Mouse (Mus musculus) cerebellum, adult 11 months (tissue): ENCODE measurements around the gene Exosc8.
"Not testable (repeated sequence)": the region's sequence is repeated elsewhere in the genome, so short reads cannot be mapped to it uniquely, and the experiment has no call there.

Experiments used
- DNase-seq: peaks from one replicate; pipeline ENCODE4 v3.0.0; 2022

The Exosc8 gene

GRCm38 (mm10) chr3:54735247-54736046 lies at the start of gene Exosc8, which contains the start of gene Alg5:
TSS of gene Exosc8 (minus strand) at chr3:54735393.
TSS of gene Alg5 (plus strand) at chr3:54735539.
- DNase-seq, result peak; percentile 93

DNA sequence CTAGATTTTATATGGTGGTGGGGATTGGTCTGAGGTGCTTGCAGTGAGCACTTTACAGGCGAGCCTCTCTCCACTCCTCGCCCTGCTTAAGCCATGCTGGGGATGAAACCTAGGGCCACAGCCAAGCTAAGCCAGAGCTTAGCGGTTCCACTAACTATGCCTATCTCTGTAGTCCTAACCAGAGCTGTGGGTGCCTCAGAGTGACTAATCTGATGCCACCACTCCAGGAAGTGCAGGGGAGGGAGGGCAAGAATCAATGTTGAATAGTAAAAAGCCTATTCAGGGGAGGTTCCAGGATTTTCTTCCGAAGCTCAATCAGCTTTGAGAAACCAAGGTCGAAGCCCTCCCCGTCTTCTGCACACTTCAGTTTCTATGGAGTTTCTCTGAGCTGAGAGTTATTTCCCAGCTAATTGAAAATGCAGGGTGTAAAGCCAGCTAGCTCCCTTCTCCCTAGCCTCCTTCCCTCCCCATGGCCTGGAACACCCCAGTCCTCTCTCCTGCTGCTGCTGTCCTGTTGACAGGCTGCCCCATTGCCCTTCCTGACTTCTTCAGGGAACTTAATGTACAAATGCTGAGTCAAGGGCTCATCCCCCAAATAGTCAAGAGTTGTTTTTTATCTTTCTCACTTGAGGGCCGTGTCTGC lies 40.9 kb upstream of the Exosc8 start:
- DNase-seq, result no peak

- no peak for DNase-seq
These were observed 38.4 kb upstream of the Exosc8 start for GRCm38 (mm10) chr3:54773613-54774012.

GRCm38 (mm10) chr3:54769349-54770275 lies 34.4 kb upstream of the Exosc8 start:
- no peak for DNase-seq

DNA sequence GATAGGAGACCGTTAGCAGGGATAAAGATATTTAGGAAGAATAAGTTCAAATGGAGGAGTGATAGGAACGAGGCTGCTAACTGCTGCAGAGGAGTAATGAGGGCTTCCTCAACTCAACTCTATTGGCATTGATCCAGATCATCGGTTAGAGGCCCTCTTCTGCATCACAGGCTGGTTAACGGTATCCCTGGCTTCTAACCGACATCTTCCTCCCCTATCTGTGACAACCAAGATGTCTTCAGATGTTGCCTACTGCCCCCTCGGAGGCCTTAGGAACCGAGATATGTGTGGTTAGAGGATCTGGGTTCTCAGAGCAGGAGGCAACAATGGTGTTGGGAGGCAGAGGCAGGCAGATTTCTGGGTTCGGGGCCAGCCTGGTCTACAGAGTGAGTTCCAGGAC lies 33.4 kb upstream of the Exosc8 start:
- DNase-seq, result no peak

GRCm38 (mm10) chr3:54766811-54767210 lies 31.6 kb upstream of the Exosc8 start:
- DNase-seq, result no peak

- DNase-seq, result no peak
These were observed 30.8 kb upstream of the Exosc8 start for GRCm38 (mm10) chr3:54766034-54766433.

DNA sequence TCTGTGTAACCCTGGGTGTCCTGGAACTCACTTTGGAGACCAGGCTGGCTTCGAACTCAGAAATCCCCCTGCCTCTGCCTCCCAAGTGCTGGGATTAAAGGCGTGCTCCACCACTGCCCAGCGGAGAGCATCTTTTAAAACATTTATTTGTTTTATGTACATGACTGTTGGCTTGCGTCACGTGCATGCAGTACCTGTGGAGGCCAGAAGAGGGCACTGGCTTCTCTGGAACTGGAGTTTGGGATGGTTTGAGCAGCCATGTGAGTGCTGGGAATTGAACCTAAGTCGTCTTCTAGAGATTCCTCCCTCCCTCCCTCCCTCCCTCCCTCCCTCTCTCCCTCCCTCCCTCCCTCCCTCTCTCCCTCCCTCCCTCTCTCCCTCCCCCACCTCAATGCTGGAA lies 30.3 kb upstream of the Exosc8 start:
- not testable (repeated sequence) for DNase-seq

DNA sequence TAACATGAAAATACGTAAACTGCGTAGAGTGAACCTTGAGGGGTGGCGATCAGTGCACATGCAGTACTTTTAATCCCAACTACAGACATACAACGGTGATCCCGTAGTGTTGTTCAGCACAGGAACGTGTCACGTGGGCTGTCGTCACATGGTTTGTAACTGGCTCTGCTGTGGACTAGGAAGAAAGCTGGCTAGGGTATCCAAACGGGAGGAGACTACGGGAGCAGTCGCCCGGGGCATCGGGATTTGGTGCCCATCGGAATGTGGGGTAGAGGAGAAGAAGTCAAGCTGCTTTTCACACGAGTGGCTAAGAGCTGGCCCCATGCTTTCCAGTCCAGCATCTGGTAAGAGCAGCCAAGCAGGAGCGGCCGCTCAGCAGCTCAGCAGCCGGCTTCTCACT lies 29.2 kb upstream of the Exosc8 start:
- DNase-seq, result peak; percentile 35

GRCm38 (mm10) chr3:54761258-54761657 lies 26.1 kb upstream of the Exosc8 start:
- DNase-seq, result no peak

DNA sequence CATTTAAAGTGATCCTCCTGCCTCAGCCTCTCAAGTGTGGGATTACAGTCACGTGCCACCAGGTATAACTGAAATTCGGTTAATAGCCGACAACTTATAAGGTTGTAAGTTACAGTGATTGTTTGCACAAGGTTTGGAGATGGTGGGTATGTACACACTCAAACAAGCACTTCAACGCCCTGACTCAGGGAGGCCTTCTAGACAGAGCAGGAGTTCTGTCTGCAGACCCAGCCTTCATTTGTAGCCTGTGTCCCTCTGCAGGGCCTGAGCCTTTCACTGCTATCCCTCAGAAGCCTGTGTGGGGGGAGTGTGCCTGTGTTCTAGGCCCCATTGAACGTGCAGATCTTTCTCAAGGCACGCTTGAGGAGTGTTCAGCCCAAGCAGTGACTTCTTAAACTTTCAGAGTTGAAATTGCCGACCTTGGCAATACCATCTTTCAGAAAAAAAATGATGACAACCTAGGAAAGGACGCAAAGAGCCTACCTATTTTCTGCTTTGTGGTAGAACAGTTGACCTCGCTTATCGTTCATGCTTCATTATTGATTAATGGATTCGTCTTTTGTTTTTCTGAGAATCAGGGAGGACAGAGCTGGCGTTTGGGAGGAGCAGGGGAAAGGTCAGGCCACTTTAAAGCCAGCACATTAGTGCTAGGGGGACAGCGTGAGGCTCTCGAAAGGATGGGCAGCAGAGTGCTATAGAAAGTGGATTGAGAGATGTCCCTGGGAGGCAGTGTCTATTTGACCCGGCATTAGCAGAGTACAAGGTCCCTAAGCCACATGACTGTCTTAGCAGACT lies 25.3 kb upstream of the Exosc8 start:
- no peak for DNase-seq

- no peak for DNase-seq
These were observed 24.0 kb upstream of the Exosc8 start for GRCm38 (mm10) chr3:54759211-54759610.

DNA sequence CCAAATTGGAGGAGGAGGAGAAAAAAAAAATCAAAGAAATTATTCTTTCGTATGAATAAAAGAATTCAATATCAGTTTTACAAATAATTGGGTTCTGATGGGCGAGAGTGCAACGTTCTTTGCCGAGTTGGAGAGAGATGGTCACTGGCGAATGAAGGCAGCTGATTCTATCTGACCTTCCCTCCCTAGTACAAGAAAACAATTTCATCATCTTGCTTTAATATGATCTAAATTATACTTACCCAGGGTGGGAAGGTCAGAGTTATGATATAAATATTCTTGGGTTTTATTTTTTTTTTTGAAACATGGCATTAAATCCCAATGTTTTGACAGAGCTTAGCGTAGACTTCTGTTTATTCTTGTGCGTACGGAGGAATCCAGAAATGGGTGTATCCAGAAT lies 22.3 kb upstream of the Exosc8 start:
- DNase-seq, result no peak

GRCm38 (mm10) chr3:54756058-54756457 lies 20.9 kb upstream of the Exosc8 start:
- peak; percentile 27 for DNase-seq

DNA sequence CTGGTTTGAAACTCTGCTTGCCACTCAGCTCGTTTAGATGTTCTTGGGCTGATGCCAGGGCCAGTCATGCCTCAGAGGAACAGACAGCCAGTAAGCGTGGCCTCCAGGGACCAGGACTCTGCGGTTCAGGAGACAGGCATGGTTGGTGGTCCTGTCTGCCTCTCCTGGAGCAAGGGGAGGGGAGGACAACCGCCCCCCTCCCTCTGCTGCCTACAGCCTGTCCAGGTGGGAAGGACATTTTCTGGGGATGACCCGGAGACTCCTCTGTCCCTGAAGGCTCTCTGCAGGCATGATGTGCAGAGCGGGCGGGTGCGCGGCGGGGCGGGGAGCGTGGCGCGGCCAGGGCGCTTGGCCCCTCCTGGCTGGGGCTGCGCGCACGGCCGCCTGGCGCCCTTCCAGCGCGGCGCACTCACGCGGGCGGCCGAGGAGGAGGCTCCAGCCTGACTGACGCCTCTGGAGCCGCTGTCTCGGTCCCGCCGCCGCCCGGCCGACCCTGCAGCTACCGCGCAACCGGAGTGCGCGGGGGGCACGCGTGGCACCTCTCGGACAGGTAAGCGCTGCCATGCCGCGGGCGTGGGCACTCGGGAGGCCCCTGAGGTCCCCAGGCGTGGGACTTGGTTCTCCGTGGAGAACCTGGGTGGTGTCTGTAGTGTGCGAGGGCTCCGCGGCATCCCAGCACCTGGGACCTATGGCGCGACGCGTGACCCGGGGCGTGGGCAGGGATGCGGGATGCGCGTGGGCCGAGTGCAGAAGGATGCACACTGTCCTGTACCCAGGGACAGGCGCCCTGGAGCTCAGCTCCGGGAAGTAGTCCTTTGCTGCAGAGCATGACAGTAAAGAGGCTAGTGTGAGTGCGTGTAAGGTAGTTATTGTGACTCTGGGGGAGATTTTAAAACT lies 20.2 kb upstream of the Exosc8 start, which contains the start of gene Smad9:
Gene Smad9, plus strand, starts transcription at position 438 of the 897 bp plus-strand sequence.
- peak; percentile 72 for DNase-seq

DNA sequence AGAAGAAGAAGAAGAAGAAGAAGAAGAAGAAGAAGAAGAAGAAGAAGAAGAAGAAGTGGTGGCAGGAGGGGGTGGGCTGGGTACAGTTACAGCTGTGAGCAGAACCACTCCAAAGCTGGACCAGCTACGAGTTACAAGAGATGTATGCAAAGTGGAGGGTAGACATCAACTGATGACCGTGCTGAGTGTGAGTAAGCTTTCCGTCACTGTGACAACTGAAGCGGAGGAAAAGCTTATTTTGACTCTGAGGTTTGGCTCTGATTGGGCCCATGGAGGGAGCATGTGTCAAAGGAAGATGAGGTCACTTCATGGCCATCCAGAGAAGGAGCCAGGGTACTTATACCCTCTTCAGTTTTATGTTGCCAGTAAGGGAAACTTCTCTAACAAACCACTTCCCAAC lies 18.2 kb upstream of the Exosc8 start:
- no peak for DNase-seq

DNA sequence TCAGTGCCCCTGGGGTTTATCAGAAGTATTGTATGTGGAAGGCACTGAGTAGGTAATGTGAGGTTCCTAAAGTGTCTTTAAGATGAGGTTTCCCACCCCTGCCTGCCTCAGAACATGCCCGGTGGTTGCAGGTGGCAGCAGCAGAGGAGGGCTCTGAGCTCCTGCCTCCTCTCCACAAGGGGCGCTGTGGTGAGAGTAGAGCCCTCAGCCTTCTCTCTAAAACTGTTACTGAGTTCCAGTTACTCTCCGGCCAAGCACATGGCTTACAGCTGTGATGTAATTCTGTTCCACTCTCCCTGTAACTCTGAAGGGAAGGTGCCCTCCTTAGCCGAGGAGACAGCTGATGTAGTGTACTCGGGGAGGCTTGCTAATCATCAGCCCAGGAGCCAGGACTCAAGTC lies 10.6 kb upstream of the Exosc8 start:
- no peak for DNase-seq

DNA sequence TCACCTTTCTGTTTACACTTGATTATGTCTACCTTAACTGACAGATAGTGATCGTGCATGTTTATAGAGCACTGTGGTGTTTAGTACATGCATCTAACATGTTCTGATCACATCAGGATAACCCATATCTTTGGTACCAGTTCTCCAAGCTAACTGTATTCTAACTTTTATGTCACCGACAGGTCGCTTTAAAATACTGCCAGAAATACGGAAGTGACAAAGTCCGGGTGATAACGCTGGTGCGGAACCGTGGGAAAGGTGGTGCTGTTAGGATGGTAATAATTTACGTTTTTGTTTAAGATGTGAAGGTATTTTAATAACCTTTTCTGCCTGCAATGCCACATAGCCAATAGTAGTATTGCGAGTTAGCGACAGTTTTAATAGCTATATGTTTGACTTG lies 6.8 kb upstream of the Exosc8 start:
- no peak for DNase-seq

- DNase-seq, result no peak
These were observed 2.1 kb upstream of the Exosc8 start for GRCm38 (mm10) chr3:54737317-54737716.

GRCm38 (mm10) chr3:54736101-54736927 lies 1.1 kb upstream of the Exosc8 start:
- DNase-seq, result peak; percentile 17
